Mouse (Mus musculus) ovary, postnatal 14 days (tissue): ENCODE data around the gene Pcyox1.
"Not testable (repeated sequence)": the region's sequence is repeated elsewhere in the genome, so short reads cannot be mapped to it uniquely, and the experiment has no call there.

Source experiments
- DNase-seq: peaks from one replicate; pipeline ENCODE4 v3.0.0; 2022; ENCODE audit warnings: low spot score

The Pcyox1 gene

GRCm38 (mm10) chr6:86366125-86366852 lies 30.7 kb downstream of the Pcyox1 start:
- DNase-seq: no peak

GRCm38 (mm10) chr6:86365371-86366124 lies 31.4 kb downstream of the Pcyox1 start, which contains the start of gene Fam136a:
Fam136a (plus strand) TSS chr6:86365646.
- DNase-seq: peak; percentile 90

- DNase-seq: peak; percentile 78
Measured at GRCm38 (mm10) chr6:86364442-86365141, 32.4 kb downstream of the Pcyox1 start.

GRCm38 (mm10) chr6:86361373-86361772 lies 35.6 kb downstream of the Pcyox1 start:
- no peak for DNase-seq

GRCm38 (mm10) chr6:86360691-86361090 lies 36.3 kb downstream of the Pcyox1 start:
- no peak for DNase-seq

GRCm38 (mm10) chr6:86356956-86357355 lies 40.0 kb downstream of the Pcyox1 start:
- DNase-seq: no peak

- DNase-seq: no peak
Measured at GRCm38 (mm10) chr6:86354948-86355347, 42.0 kb downstream of the Pcyox1 start.

GRCm38 (mm10) chr6:86349257-86349656 lies 47.7 kb downstream of the Pcyox1 start:
- DNase-seq: no peak

- no peak for DNase-seq
Measured at GRCm38 (mm10) chr6:86346063-86346462, 50.9 kb downstream of the Pcyox1 start.

- DNase-seq: no peak
Measured at GRCm38 (mm10) chr6:86343656-86344055, 53.3 kb downstream of the Pcyox1 start.

GRCm38 (mm10) chr6:86336340-86336739 lies 60.6 kb downstream of the Pcyox1 start:
- DNase-seq: not testable (repeated sequence)
